Mouse (Mus musculus): ENCODE measurements at regions not wholly inside any gene's neighbourhood (a gene's known extent, or its start where the extent isn't known, plus 50 kb on each side); places are given as distances from the start of the nearest gene placed in this dataset.

DNA sequence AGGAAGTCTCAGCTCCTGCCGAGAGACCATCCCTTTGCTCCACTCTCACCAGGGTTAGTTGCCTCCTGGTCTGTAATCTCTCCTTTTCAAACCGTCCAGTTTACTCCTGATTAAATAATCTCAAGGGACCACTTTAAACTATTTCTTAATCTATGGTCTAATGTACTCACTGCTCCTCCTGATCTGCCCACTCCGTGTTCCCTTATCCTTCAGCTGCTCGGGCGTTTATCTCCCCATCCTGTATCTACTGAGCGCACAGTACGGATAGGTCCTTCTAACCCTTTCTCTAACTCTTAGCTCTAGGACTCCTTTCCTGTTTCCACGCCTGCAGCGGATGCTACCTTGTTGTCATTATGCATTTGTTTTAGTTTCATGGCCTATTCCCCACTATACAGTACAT is 67.1 kb upstream of the Picalm start:
- H3K36me3 ChIP-seq (replicated peaks in 1 of 2; ENCODE audit: control insufficient read depth in 1 of 2, insufficient read depth in 1 of 2, low read length in 1 of 2), result no peaks in the 10 kb centered on the region
- H3K27ac ChIP-seq (ENCODE audit: insufficient read depth, low read depth), result no peak overlapping the region
- H3K9me3 ChIP-seq (replicated peaks; ENCODE audit: low read length), result no peaks in the 10 kb centered on the region
- dilution Hi-C loops (cut with MboI; ENCODE audit: extremely low pct_ligation_motif_present, extremely low pct_unique_long_range_greater_than_20kb, low sequenced_read_pairs) (no loop called here), in situ Hi-C loops (cut with MboI; ENCODE audit: low pct_ligation_motif_present, low pct_unique_long_range_greater_than_20kb, low sequenced_read_pairs) (no loop called here)
- no peak overlapping the region for H3K9ac ChIP-seq (ENCODE audit: insufficient read depth, low read depth)
- no peak for DNase-seq (ENCODE audit: extremely low read depth)
- H3K4me2 ChIP-seq (ENCODE audit: insufficient read depth, low read depth, poor library complexity, severe bottlenecking), result no peak overlapping the region
- H3K4me3 ChIP-seq (replicated peaks in 1 of 3; ENCODE audit: low read depth in 2 of 3, low read length in 2 of 3, poor library complexity in 1 of 3), result no peak overlapping the region
- no peak for TF ChIP-seq ZC3H11A (IDR thresholded peaks at IDR 0.05; ENCODE audit: low read depth, low read length)
- TF ChIP-seq PAX5 (IDR thresholded peaks at IDR 0.05; ENCODE audit: low read length), result no peak
- TF ChIP-seq MAX (IDR thresholded peaks at IDR 0.05; ENCODE audit: low read length), result no peak
- TF ChIP-seq E2F4 (IDR thresholded peaks at IDR 0.05; ENCODE audit: insufficient replicate concordance, low read depth, low read length), result no peak
- no peak for TF ChIP-seq MAZ (IDR thresholded peaks at IDR 0.05; ENCODE audit: low read depth, low read length)
- no peak for TF ChIP-seq GABPA (IDR thresholded peaks at IDR 0.05; ENCODE audit: insufficient replicate concordance, low read depth, low read length)
- TF ChIP-seq EP300 (IDR thresholded peaks at IDR 0.05; ENCODE audit: low read length), result no peak
- TF ChIP-seq IRF4 (IDR thresholded peaks at IDR 0.05; ENCODE audit: low read depth, low read length), result no peak
- TF ChIP-seq TCF12 (IDR thresholded peaks at IDR 0.05; ENCODE audit: low read depth, low read length), result no peak
- no peak for TF ChIP-seq BHLHE40 (IDR thresholded peaks at IDR 0.05; ENCODE audit: low read depth, low read length)
- no peak for TF ChIP-seq USF2 (conservative IDR thresholded peaks at IDR 0.05; ENCODE audit: low read depth, low read length)
- TF ChIP-seq POLR2AphosphoS2 (IDR thresholded peaks at IDR 0.05; ENCODE audit: low read depth, low read length), result no peak
- no peak for TF ChIP-seq ETS1 (conservative IDR thresholded peaks at IDR 0.05; ENCODE audit: low read depth, low read length)
- no peak for TF ChIP-seq ELF1 (IDR thresholded peaks at IDR 0.05; ENCODE audit: low read depth, low read length)
- no peak for TF ChIP-seq MEF2A (IDR thresholded peaks at IDR 0.05; ENCODE audit: borderline replicate concordance, low read depth, low read length)
- TF ChIP-seq HCFC1 (IDR thresholded peaks at IDR 0.05; ENCODE audit: low read depth, low read length), result no peak
- TF ChIP-seq RAD21 (IDR thresholded peaks at IDR 0.05; ENCODE audit: low read depth, low read length), result no peak
- TF ChIP-seq JUN (IDR thresholded peaks at IDR 0.05; ENCODE audit: insufficient read depth, low read depth, low read length), result no peak
- TF ChIP-seq JUND (conservative IDR thresholded peaks at IDR 0.05; ENCODE audit: low read depth, low read length), result no peak
- H3K4me1 ChIP-seq (ENCODE audit: control insufficient read depth in 1 of 2, insufficient read depth in 2 of 2), result peaks cover 18 to 35% of the 10 kb centered on the region in 2 experiments
- no peaks in the 10 kb centered on the region for H3K27me3 ChIP-seq (replicated peaks)
- H3K79me2 ChIP-seq (replicated peaks; ENCODE audit: control insufficient read depth, extremely low read depth, insufficient read depth, poor library complexity, severe bottlenecking), result no peaks in the 10 kb centered on the region

DNA sequence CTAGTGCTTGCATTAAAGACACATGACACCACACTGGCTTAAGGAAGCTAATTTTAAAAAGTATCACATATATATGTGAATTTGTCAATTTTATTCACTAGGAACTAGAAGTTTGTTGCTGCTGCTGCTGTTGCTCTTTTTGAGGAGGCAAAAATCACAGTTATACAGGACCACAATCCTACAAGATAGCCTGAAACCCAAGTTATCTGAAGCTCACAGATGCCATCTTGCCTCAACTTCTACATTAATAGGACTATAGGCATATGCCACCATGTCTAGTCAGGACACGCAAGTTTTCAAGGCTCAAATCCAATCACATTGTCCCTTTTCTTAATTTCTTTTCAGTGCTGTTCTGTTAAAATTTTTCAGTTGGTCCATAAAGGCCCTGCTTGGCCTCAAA is 65.8 kb upstream of the Picalm start:
- Histone ChIP-seq H3K27me3 (replicated peaks) (no peaks in the 10 kb centered on the region), H3K9ac (ENCODE audit: insufficient read depth, low read depth) (no peak overlapping the region), H3K27ac (ENCODE audit: insufficient read depth, low read depth) (no peak overlapping the region), H3K4me3 (replicated peaks in 1 of 3; ENCODE audit: low read depth in 2 of 3, low read length in 2 of 3, poor library complexity in 1 of 3) (no peak overlapping the region), H3K9me3 (replicated peaks; ENCODE audit: low read length) (no peaks in the 10 kb centered on the region), H3K4me2 (ENCODE audit: insufficient read depth, low read depth, poor library complexity, severe bottlenecking) (no peak overlapping the region), H3K79me2 (replicated peaks; ENCODE audit: control insufficient read depth, extremely low read depth, insufficient read depth, poor library complexity, severe bottlenecking) (no peaks in the 10 kb centered on the region), H3K4me1 (ENCODE audit: control insufficient read depth in 1 of 2, insufficient read depth in 2 of 2) (peaks cover 16 to 35% of the 10 kb centered on the region in 2 experiments), H3K36me3 (replicated peaks in 1 of 2; ENCODE audit: control insufficient read depth in 1 of 2, insufficient read depth in 1 of 2, low read length in 1 of 2) (no peaks in the 10 kb centered on the region)
- DNase-seq (ENCODE audit: extremely low read depth), result no peak
- in situ Hi-C loops (cut with MboI; ENCODE audit: low pct_ligation_motif_present, low pct_unique_long_range_greater_than_20kb, low sequenced_read_pairs) (no loop called here), dilution Hi-C loops (cut with MboI; ENCODE audit: extremely low pct_ligation_motif_present, extremely low pct_unique_long_range_greater_than_20kb, low sequenced_read_pairs) (no loop called here)
- TF ChIP-seq MAX (IDR thresholded peaks at IDR 0.05; ENCODE audit: low read length) (no peak), BHLHE40 (IDR thresholded peaks at IDR 0.05; ENCODE audit: low read depth, low read length) (no peak), NRF1 (IDR thresholded peaks at IDR 0.05; ENCODE audit: low read depth, low read length) (no peak), KAT2A (IDR thresholded peaks at IDR 0.05; ENCODE audit: insufficient replicate concordance, low read length) (no peak), MAFK (IDR thresholded peaks at IDR 0.05; ENCODE audit: insufficient replicate concordance, low read length) (no peak), USF2 (conservative IDR thresholded peaks at IDR 0.05; ENCODE audit: low read depth, low read length) (no peak), POLR2A (IDR thresholded peaks at IDR 0.05; ENCODE audit: low read depth, low read length) (no peak), TBP (conservative IDR thresholded peaks at IDR 0.05; ENCODE audit: low read depth, low read length) (no peak)

Measured in CH12.LX (cell line).